Mouse (Mus musculus) liver, adult 2 months (tissue): Measurements from ENCODE around the gene Robo1.

Experiments
- CTCF ChIP-seq: fragments of 200-500 bp; IDR thresholded peaks from 2 replicates; pipeline ENCODE4 v1.5.1; 2011; ENCODE audit warnings: low read depth, low read length, control low read depth
- POLR2A ChIP-seq: fragments of 200-500 bp; IDR thresholded peaks from 2 replicates; pipeline ENCODE4 v1.6.1; 2011; ENCODE audit warnings: low read length, control low read depth; ENCODE audit not compliant: insufficient read depth; ENCODE audit errors: extremely low read depth

DNA sequence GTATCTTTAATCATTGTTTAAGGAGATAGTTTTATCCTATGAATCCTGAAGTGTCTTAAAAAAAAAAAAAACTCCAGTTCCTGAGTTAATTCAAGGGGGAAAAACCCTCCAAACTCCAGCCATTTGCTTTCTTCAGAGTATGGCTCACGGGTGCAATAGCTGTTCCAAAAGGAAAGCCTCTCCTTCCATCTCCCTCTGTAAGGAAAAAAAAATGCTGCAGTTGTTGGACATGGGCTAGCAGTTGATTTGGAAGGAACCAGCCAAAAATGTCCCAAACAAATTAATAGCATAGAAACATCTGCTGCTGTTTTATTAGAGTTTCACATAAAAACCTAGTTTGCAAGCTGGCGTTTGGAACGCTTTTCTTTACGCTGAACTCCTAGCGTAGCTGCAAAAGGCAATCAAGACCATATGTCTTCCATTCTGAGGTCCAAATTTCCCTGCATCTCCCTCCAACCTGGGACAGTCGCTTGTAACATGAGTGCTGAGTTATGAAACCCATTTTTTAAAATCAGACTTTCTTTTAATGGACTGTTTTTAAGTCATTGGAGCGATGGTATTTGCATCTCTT lies 553.7 kb downstream of the Robo1 start:
- TF ChIP-seq POLR2A = no peak
- TF ChIP-seq CTCF = no peak
